Mouse (Mus musculus): ENCODE results near the gene Acbd3.
A peak's percentile ranks its signal among the peaks of the same experiment; 100 is the strongest.

Acbd3 gene

GRCm38 (mm10) chr1:180725704-180726179 is at the start of gene Acbd3:
Gene Acbd3 (plus strand): TSS chr1:180726043.
- DNase-seq (ENCODE audit: low spot score): peak; percentile 96

- no peak for DNase-seq (ENCODE audit: low spot score)
Observed at GRCm38 (mm10) chr1:180691284-180691683, 34.6 kb upstream of the Acbd3 start.

GRCm38 (mm10) chr1:180696626-180697352 is 29.1 kb upstream of the Acbd3 start, which contains the start of gene Mixl1:
Gene Mixl1 (minus strand): TSS chr1:180697034.
- peak; percentile 47 for DNase-seq (ENCODE audit: low spot score)

- DNase-seq (ENCODE audit: low spot score): no peak
Observed at GRCm38 (mm10) chr1:180698063-180698462, 27.8 kb upstream of the Acbd3 start.

- no peak for DNase-seq (ENCODE audit: low spot score)
Observed at GRCm38 (mm10) chr1:180703400-180703799, 22.4 kb upstream of the Acbd3 start.

- no peak for DNase-seq (ENCODE audit: low spot score)
Observed at GRCm38 (mm10) chr1:180707368-180707767, 18.5 kb upstream of the Acbd3 start.

GRCm38 (mm10) chr1:180707813-180708212 is 18.0 kb upstream of the Acbd3 start:
- DNase-seq (ENCODE audit: low spot score): no peak

- no peak for DNase-seq (ENCODE audit: low spot score)
Observed at GRCm38 (mm10) chr1:180708935-180709776, 16.7 kb upstream of the Acbd3 start.

GRCm38 (mm10) chr1:180718756-180719155 is 7.1 kb upstream of the Acbd3 start:
- DNase-seq (ENCODE audit: low spot score): no peak

- no peak for DNase-seq (ENCODE audit: low spot score)
Observed at GRCm38 (mm10) chr1:180719483-180719882, 6.4 kb upstream of the Acbd3 start.

GRCm38 (mm10) chr1:180719951-180720689 is 5.7 kb upstream of the Acbd3 start:
- peak; percentile 89 for DNase-seq (ENCODE audit: low spot score)

GRCm38 (mm10) chr1:180722608-180723007 is 3.2 kb upstream of the Acbd3 start:
- no peak for DNase-seq (ENCODE audit: low spot score)

GRCm38 (mm10) chr1:180723701-180724238 is 2.1 kb upstream of the Acbd3 start:
- no peak for DNase-seq (ENCODE audit: low spot score)

GRCm38 (mm10) chr1:180726183-180726582 is 340 bp downstream of the Acbd3 start:
- no peak for DNase-seq (ENCODE audit: low spot score)

GRCm38 (mm10) chr1:180729231-180729630 is 3.4 kb downstream of the Acbd3 start:
- no peak for DNase-seq (ENCODE audit: low spot score)

- DNase-seq (ENCODE audit: low spot score): no peak
Observed at GRCm38 (mm10) chr1:180747827-180748226, 22.0 kb downstream of the Acbd3 start.

GRCm38 (mm10) chr1:180752115-180752514 is 26.3 kb downstream of the Acbd3 start:
- no peak for DNase-seq (ENCODE audit: low spot score)

GRCm38 (mm10) chr1:180754376-180754775 is 28.5 kb downstream of the Acbd3 start:
- DNase-seq (ENCODE audit: low spot score): no peak

- no peak for DNase-seq (ENCODE audit: low spot score)
Observed at GRCm38 (mm10) chr1:180756711-180757110, 30.9 kb downstream of the Acbd3 start.

GRCm38 (mm10) chr1:180757252-180757955 is 31.6 kb downstream of the Acbd3 start:
- DNase-seq (ENCODE audit: low spot score): no peak

- DNase-seq (ENCODE audit: low spot score): no peak
Observed at GRCm38 (mm10) chr1:180757956-180758520, 32.2 kb downstream of the Acbd3 start.
